Mouse (Mus musculus) liver, postnatal 0 days (tissue): ENCODE data around the gene Rgcc.

Experiments
- CTCF ChIP-seq: sonication (generic); IDR thresholded peaks from 2 replicates; pipeline ENCODE4 v1.5.1; 2016; ENCODE audit warnings: antibody characterized with exemption, low read depth
- EP300 ChIP-seq: IDR thresholded peaks from 2 replicates; pipeline ENCODE4 v1.6.1; 2016; ENCODE audit warnings: antibody characterized with exemption, low read depth, mild to moderate bottlenecking

GRCm38 (mm10) chr14:79285549-79285948 is 15.9 kb downstream of the Rgcc start:
- TF ChIP-seq CTCF = no peak
- no peak for TF ChIP-seq EP300
